In genomic region chr2:116697542-116697941, GRCm38 (mm10) we compare ENCODE assay signal across 27 mouse cellular contexts.
DNase-seq lines count a peak whose midpoint lies in the region; ATAC-seq and TF ChIP-seq lines count a peak whose summit lies in the region.
"Had no signal": no experiment of that assay in that cellular context is flagged by ENCODE, and none has a peak within 500 bp of the region (broad histone marks: within the 10 kb centered on the region; RNA-seq: fewer than 3 reads in every experiment).

No protein-coding gene starts in this region.

- H3K36me3 ChIP-seq in forebrain, embryonic 13.5 days (ENCODE audit: poor library complexity, severe bottlenecking) = no peaks in the 10 kb centered on the region
- H3K36me3 ChIP-seq in forebrain, embryonic 12.5 days (replicated peaks) = no peaks in the 10 kb centered on the region
- H3K36me3 ChIP-seq in neural tube, embryonic 14.5 days (ENCODE audit: control insufficient read depth, insufficient read depth, low read length) = no peaks in the 10 kb centered on the region
- H3K36me3 ChIP-seq in neural tube, embryonic 15.5 days = no peaks in the 10 kb centered on the region
- H3K36me3 ChIP-seq: embryonic facial prominence, embryonic 10.5 days; G1E; heart, embryonic 13.5 days; hindbrain, embryonic 15.5 days; limb, embryonic 15.5 days had no signal

- no peak overlapping the region for H3K4me3 ChIP-seq in forebrain, embryonic 13.5 days
- no peak overlapping the region for H3K4me3 ChIP-seq in forebrain, embryonic 12.5 days (replicated peaks)
- no peak overlapping the region for H3K4me3 ChIP-seq in left cerebral cortex, adult 2 months
- H3K4me3 ChIP-seq in neural tube, embryonic 14.5 days (ENCODE audit: low read depth, low read length) = no peak overlapping the region
- no peak overlapping the region for H3K4me3 ChIP-seq in neural tube, embryonic 15.5 days (replicated peaks)
- H3K4me3 ChIP-seq: embryonic facial prominence, embryonic 10.5 days; heart, adult 2 months; heart, embryonic 13.5 days; hindbrain, embryonic 15.5 days; layer of hippocampus, adult 2 months; limb, embryonic 15.5 days had no signal

- H3K9ac ChIP-seq in forebrain, embryonic 13.5 days = no peak overlapping the region
- no peak overlapping the region for H3K9ac ChIP-seq in forebrain, embryonic 12.5 days
- no peak overlapping the region for H3K9ac ChIP-seq in neural tube, embryonic 14.5 days (replicated peaks; ENCODE audit: low read depth, low read length)
- H3K9ac ChIP-seq in neural tube, embryonic 15.5 days (replicated peaks) = no peak overlapping the region
- H3K9ac ChIP-seq: heart, embryonic 13.5 days; hindbrain, embryonic 15.5 days; limb, embryonic 15.5 days; liver, embryonic 14.5 days; lung, embryonic 14.5 days had no signal

- no peaks in the 10 kb centered on the region for H3K9me3 ChIP-seq in forebrain, embryonic 13.5 days (replicated peaks)
- no peaks in the 10 kb centered on the region for H3K9me3 ChIP-seq in forebrain, embryonic 12.5 days
- H3K9me3 ChIP-seq in neural tube, embryonic 14.5 days (ENCODE audit: control insufficient read depth, low read length) = no peaks in the 10 kb centered on the region
- no peaks in the 10 kb centered on the region for H3K9me3 ChIP-seq in neural tube, embryonic 15.5 days (replicated peaks)
- H3K9me3 ChIP-seq: embryonic facial prominence, embryonic 10.5 days; heart, embryonic 13.5 days; hindbrain, embryonic 15.5 days; limb, embryonic 15.5 days had no signal

- WGBS in forebrain, embryonic 13.5 days = 60% methylated on average over 5 of the region's 5 CpGs
- WGBS in forebrain, embryonic 12.5 days = 66% methylated on average over 5 of the region's 5 CpGs
- WGBS in neural tube, embryonic 14.5 days = 55% methylated on average over 5 of the region's 5 CpGs
- 56% methylated on average over 5 of the region's 5 CpGs for WGBS in neural tube, embryonic 15.5 days

- H3K27ac ChIP-seq in forebrain, embryonic 13.5 days = no peak overlapping the region
- H3K27ac ChIP-seq in forebrain, embryonic 12.5 days = no peak overlapping the region
- no peak overlapping the region for H3K27ac ChIP-seq in left cerebral cortex, adult 2 months
- H3K27ac ChIP-seq in neural tube, embryonic 14.5 days (ENCODE audit: low read depth, low read length) = no peak overlapping the region
- no peak overlapping the region for H3K27ac ChIP-seq in neural tube, embryonic 15.5 days (replicated peaks)
- H3K27ac ChIP-seq: embryonic facial prominence, embryonic 10.5 days; heart, adult 2 months; heart, embryonic 13.5 days; hindbrain, embryonic 15.5 days; layer of hippocampus, adult 2 months; limb, embryonic 15.5 days; liver, embryonic 14.5 days had no signal

- peak; percentile 66; the same call in 1 of the 2 replicates for ATAC-seq in forebrain, embryonic 13.5 days
- ATAC-seq in forebrain, embryonic 12.5 days (ENCODE audit: low FRiP score) = no peak
- peak; percentile 58; the same call in 1 of the 2 replicates for ATAC-seq in neural tube, embryonic 14.5 days (ENCODE audit: low read depth)
- ATAC-seq in neural tube, embryonic 15.5 days (ENCODE audit: low FRiP score) = no peak; the same call in 1 of the 2 replicates
- ATAC-seq: intestine, embryonic 16.5 days; Patski had no signal

- DNase-seq in left cerebral cortex, postnatal 4 days = peak; percentile 61
- no peak for DNase-seq in left cerebral cortex, adult 2 months (ENCODE audit: extremely low spot score in 1 of 2, low spot score in 2 of 2)
- no peak for DNase-seq in adrenal gland, adult (ENCODE audit: inconsistent age in 2 of 2, low spot score in 1 of 2)
- DNase-seq: adrenal gland, adult 8-10 months; cerebellum, adult 8-10 months; gastrocnemius, postnatal 36 days; heart, adult 2 months; heart, postnatal 14 days; kidney, adult 9 months; kidney, postnatal 25 days; lung, embryonic 14.5 days; retina, postnatal 1 day; right cerebral cortex, postnatal 4 days; thymus, postnatal 14 days had no signal

- no peak for TF ChIP-seq CTCF in left cerebral cortex, adult 2 months (IDR thresholded peaks at IDR 0.05)

- no peaks in the 10 kb centered on the region for H3K27me3 ChIP-seq in forebrain, embryonic 13.5 days
- H3K27me3 ChIP-seq in forebrain, embryonic 12.5 days = no peaks in the 10 kb centered on the region
- no peaks in the 10 kb centered on the region for H3K27me3 ChIP-seq in neural tube, embryonic 14.5 days (ENCODE audit: control insufficient read depth, insufficient read depth, low read length)
- H3K27me3 ChIP-seq in neural tube, embryonic 15.5 days (replicated peaks) = no peaks in the 10 kb centered on the region
- H3K27me3 ChIP-seq: heart, embryonic 13.5 days; hindbrain, embryonic 15.5 days; limb, embryonic 15.5 days; Patski had no signal

- H3K4me2 ChIP-seq in forebrain, embryonic 13.5 days = no peak overlapping the region
- no peak overlapping the region for H3K4me2 ChIP-seq in forebrain, embryonic 12.5 days
- H3K4me2 ChIP-seq in neural tube, embryonic 14.5 days (ENCODE audit: low read depth, low read length) = no peak overlapping the region
- no peak overlapping the region for H3K4me2 ChIP-seq in neural tube, embryonic 15.5 days
- H3K4me2 ChIP-seq: heart, embryonic 13.5 days; hindbrain, embryonic 15.5 days; limb, embryonic 15.5 days; lung, embryonic 14.5 days had no signal

- no peaks in the 10 kb centered on the region for H3K4me1 ChIP-seq in forebrain, embryonic 13.5 days
- H3K4me1 ChIP-seq in forebrain, embryonic 12.5 days = no peaks in the 10 kb centered on the region
- no peaks in the 10 kb centered on the region for H3K4me1 ChIP-seq in neural tube, embryonic 14.5 days (ENCODE audit: control insufficient read depth, insufficient read depth, low read length)
- H3K4me1 ChIP-seq in neural tube, embryonic 15.5 days = no peaks in the 10 kb centered on the region
- H3K4me1 ChIP-seq: embryonic facial prominence, embryonic 10.5 days; heart, embryonic 13.5 days; hindbrain, embryonic 15.5 days had no signal

- intact Hi-C loops in left cerebral cortex, postnatal 4 days (cut with DNase I) = no loop called here
- intact Hi-C loops in left cerebral cortex, adult 2 months (cut with DNase I) = no loop called here

Comparison
In these comparisons a context has a peak if more than half of its experiments do, and no peak if none do; other contexts are left out.
1. ATAC-seq: peak in forebrain, embryonic 13.5 days (single experiment) and neural tube, embryonic 14.5 days (single experiment); none in forebrain, embryonic 12.5 days (single experiment) and neural tube, embryonic 15.5 days (single experiment).